Mouse (Mus musculus) limb, embryonic 14.5 days (tissue): ENCODE data around the gene Guca2a. TPM values are rescaled to one million over a fixed set of nuclear protein-coding genes. Genes with fewer than 3 reads are reported as not detected.

ENCODE experiments used
- ATAC-seq: fragments of 200-750 bp; cut with Nextera tagmentation; 2 replicates; pipeline ENCODE4 v1.8.0; 2017; ENCODE audit warnings: low read depth, moderate number of reproducible peaks, moderate TSS enrichment; ENCODE audit not compliant: low FRiP score
- DNase-seq: peaks from one replicate; pipeline ENCODE4 v3.0.0-alpha.2; 2015; ENCODE audit warnings: low spot score
- H3K27ac ChIP-seq: fragments of 300-500 bp; sonication (generic); replicated peaks from 2 replicates; pipeline ENCODE4 v1.5.1; 2014; ENCODE audit warnings: low read depth, mild to moderate bottlenecking, low read length, moderate library complexity, mixed read lengths
- H3K27me3 ChIP-seq: fragments of 300-500 bp; sonication (generic); 2 replicates; pipeline ENCODE4 v1.6.1; 2014; ENCODE audit warnings: low read length, mixed read lengths; ENCODE audit not compliant: control insufficient read depth, insufficient read depth
- H3K36me3 ChIP-seq: fragments of 300-500 bp; sonication (generic); 2 replicates; pipeline ENCODE4 v1.6.1; 2014; ENCODE audit warnings: mild to moderate bottlenecking, low read length, moderate library complexity, mixed read lengths; ENCODE audit not compliant: control insufficient read depth, insufficient read depth
- H3K4me1 ChIP-seq: fragments of 300-500 bp; sonication (generic); 2 replicates; pipeline ENCODE4 v1.6.1; 2014; ENCODE audit warnings: antibody characterized with exemption, low read length, mixed read lengths; ENCODE audit not compliant: control insufficient read depth, insufficient read depth
- H3K4me2 ChIP-seq: fragments of 300-500 bp; sonication (generic); replicated peaks from 2 replicates; pipeline ENCODE4 v1.6.1; 2014; ENCODE audit warnings: low read depth, mild to moderate bottlenecking, low read length, moderate library complexity; ENCODE audit not compliant: severe bottlenecking
- H3K4me3 ChIP-seq: fragments of 300-500 bp; sonication (generic); replicated peaks from 2 replicates; pipeline ENCODE4 v1.5.1; 2014; ENCODE audit warnings: low read length
- H3K9ac ChIP-seq: fragments of 300-500 bp; sonication (generic); 2 replicates; pipeline ENCODE4 v1.6.1; 2014; ENCODE audit warnings: mild to moderate bottlenecking, low read depth, low read length, moderate library complexity; ENCODE audit not compliant: severe bottlenecking
- H3K9me3 ChIP-seq: fragments of 300-500 bp; sonication (generic); 2 replicates; pipeline ENCODE4 v1.6.1; 2016; ENCODE audit warnings: low read length; ENCODE audit not compliant: control insufficient read depth
- POLR2A ChIP-seq: fragments of 200-500 bp; IDR thresholded peaks from 2 replicates; pipeline ENCODE4 v1.8.0; 2012; ENCODE audit warnings: inconsistent platforms, mild to moderate bottlenecking, moderate library complexity, borderline replicate concordance; ENCODE audit not compliant: insufficient read depth, insufficient read length; ENCODE audit errors: extremely low read depth
- WGBS: fragments of 180-500 bp; shearing (Covaris S2); extraction: QIAGEN DNeasy Blood & Tissue Kit; methylation state at CpG from one replicate; pipeline ENCODE4 v1.1.7; 2014; 5-methylcytosine and 5-hydroxymethylcytosine counted together
- polyA plus RNA-seq, 2 experiments: library from polyadenylated mRNA; depleted of rRNA in 1 of 2; stranded (reverse) in 1 of 2; unstranded in 1 of 2; fragments of >200 nt; fragmentation: Nextera tagmentation in 1 of 2; extraction: Ambion mirVana in 1 of 2; gene quantifications; 2 replicates each; pipeline versions ENCODE4 v1.2.1 to v1.2.3; 2012 to 2014

Gene Guca2a
- polyA plus RNA-seq (2012; rRNA removed) (not detected in 2 replicates), polyA plus RNA-seq (2014; fragmentation: Nextera tagmentation; extraction: Ambion mirVana) (not detected in 2 replicates)

DNA sequence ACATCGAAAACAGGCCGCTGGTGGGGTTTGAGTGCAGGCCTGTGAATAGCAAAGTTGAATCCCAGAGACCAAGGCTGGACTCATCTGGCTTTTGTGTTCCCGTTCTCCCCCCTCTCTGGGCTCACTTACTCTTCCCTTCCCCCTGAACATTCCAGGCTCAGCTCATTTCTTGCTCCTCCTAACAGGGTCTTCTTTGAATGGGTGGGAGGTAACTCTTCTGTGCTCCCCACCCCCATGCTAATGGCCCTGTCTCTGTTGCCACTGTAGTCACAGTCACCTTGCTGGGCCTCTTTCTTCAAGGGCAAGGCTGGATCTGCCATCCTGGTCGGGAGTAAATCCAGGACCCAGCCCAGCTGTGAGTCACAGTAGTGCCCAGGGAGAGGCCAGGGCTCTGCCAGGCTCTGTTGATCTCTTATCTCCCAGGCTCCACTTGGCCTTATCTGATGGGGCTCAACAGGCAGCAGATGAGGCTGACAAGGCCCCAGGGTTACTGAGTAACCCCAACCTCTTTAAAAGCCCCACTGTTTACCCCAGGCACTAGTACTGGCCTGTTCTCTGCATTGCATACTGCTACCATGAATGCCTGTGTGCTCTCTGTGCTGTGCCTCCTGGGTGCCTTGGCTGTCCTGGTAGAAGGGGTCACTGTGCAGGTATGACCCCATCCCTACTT lies at the start of gene Guca2a:
Gene Guca2a, plus strand, starts transcription at position 529 of the 670 bp plus-strand sequence.
- Histone ChIP-seq H3K4me3 (no peak within 1 kb of the TSS), H3K27ac (no peak within 1 kb of the TSS), H3K4me2 (no peak within 1 kb of the TSS), H3K4me1 (no peaks in the 10 kb centered on the region), H3K9ac (no peak within 1 kb of the TSS), H3K36me3 (no peaks in the 10 kb centered on the region; the same call in 1 of the 2 replicates), H3K9me3 (no peaks in the 10 kb centered on the region), H3K27me3 (no peaks in the 10 kb centered on the region)
- no peak for TF ChIP-seq POLR2A
- no peak for ATAC-seq
- DNase-seq, result no peak
- 72% methylated on average over 4 of the region's 4 CpGs for WGBS

DNA sequence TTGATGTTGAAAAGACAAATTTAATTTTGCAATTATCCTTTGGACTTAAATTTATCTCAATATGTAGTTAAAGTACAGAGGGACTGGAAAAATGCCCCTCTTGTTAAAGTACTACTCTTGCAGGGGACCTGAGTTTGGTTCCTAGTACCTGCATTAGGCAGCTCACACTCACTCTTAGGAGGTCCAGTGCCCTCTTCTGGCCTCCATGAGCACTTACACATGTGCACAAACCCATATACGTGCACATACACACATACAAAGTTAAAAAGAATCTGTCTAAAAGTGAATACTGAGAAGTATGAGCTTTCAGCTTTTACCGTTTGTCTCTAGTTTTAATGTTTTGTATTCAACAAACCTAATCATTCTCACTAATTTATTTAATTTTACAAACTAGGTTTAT lies 49.5 kb upstream of the Guca2a start:
- no peak overlapping the region for H3K4me3 ChIP-seq
- 94% methylated on average over 2 of the region's 2 CpGs for WGBS
- no peak for ATAC-seq

DNA sequence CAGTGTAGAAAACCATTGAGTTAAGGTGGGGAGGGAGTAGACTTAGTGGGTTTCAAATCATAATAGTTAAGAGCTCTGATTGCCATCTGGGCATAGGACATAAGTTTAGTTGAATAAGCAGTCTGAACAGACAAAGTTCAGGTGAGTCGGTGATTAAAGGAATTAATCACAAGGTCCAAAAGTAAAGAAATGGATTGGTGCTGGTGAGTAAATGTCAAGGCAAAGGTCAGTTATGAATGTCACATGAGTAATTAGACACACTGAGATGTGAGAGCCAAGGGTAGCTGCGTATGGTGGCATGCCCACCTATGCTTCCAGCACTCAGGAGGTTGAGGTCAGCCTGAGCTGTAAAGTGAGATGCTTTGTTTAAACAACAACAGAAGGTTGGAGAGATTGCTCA lies 48.1 kb upstream of the Guca2a start:
- H3K27me3 ChIP-seq, result no peaks in the 10 kb centered on the region
- no peak overlapping the region for H3K4me3 ChIP-seq
- ATAC-seq (no peak), DNase-seq (no peak)
- WGBS, result 81% methylated on average over 2 of the region's 2 CpGs
- no peak overlapping the region for H3K27ac ChIP-seq
- H3K36me3 ChIP-seq, result peaks cover 25% of the 10 kb centered on the region
- H3K4me1 ChIP-seq, result no peaks in the 10 kb centered on the region
- no peak overlapping the region for H3K9ac ChIP-seq
- no peak for TF ChIP-seq POLR2A
- no peaks in the 10 kb centered on the region for H3K9me3 ChIP-seq
- no peak overlapping the region for H3K4me2 ChIP-seq

More for the DNA sequence above, 49.5 kb upstream of the Guca2a start:
- Histone ChIP-seq H3K9me3 (no peaks in the 10 kb centered on the region), H3K27me3 (no peaks in the 10 kb centered on the region), H3K9ac (no peak overlapping the region), H3K4me2 (no peak overlapping the region), H3K27ac (no peak overlapping the region), H3K36me3 (peaks cover 25% of the 10 kb centered on the region), H3K4me1 (no peaks in the 10 kb centered on the region)
- no peak for DNase-seq
- TF ChIP-seq POLR2A, result no peak

DNA sequence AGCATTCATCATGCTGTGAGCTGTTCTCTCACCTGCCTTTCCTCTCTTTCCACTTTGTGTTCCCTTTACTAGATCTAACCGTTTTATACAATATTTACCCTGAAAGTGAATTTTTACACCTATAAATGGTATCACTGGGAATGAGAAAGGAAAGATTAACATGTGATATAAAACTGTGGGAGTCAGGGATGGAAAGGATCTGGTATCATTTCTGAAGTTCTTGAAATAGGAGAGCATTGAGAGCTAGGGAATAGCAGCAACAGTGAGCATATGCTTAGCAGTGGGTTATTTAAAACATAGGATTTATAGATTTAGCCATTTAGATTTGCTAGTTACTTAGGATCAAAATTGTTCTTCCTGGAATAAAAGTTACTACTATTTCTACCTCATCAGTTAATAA lies 47.5 kb upstream of the Guca2a start:
- ATAC-seq (no peak), DNase-seq (no peak)
- Histone ChIP-seq H3K4me3 (no peak overlapping the region), H3K36me3 (peaks cover 25% of the 10 kb centered on the region), H3K4me2 (no peak overlapping the region), H3K9me3 (no peaks in the 10 kb centered on the region), H3K27ac (no peak overlapping the region), H3K9ac (no peak overlapping the region), H3K27me3 (no peaks in the 10 kb centered on the region), H3K4me1 (no peaks in the 10 kb centered on the region)
- 83% methylated on average over 1 of the region's 1 CpGs for WGBS
- no peak for TF ChIP-seq POLR2A

DNA sequence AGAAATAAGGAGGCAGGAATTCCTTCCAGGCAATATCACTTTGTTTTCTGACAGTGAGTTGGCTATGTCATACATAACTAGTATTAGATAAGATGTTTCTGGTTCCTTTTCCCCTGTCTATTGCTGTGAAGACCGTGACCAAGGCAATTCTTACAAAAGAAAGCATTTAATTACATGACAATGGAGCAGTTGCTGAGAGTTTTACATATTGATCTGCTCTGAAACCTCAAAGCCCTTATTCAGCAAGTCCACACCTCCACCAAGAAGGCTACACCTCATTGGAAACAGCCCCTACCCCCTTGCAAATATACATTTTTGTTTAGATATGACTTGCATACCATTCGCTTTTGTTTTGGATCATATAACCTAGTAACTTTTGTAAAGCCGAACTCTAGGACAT lies 45.0 kb upstream of the Guca2a start:
- H3K27me3 ChIP-seq, result no peaks in the 10 kb centered on the region
- peaks cover 10% of the 10 kb centered on the region for H3K36me3 ChIP-seq
- H3K4me1 ChIP-seq, result no peaks in the 10 kb centered on the region
- DNase-seq, result no peak
- ATAC-seq, result no peak
- H3K4me3 ChIP-seq, result no peak overlapping the region
- 80% methylated on average over 3 of the region's 3 CpGs for WGBS
- no peaks in the 10 kb centered on the region for H3K9me3 ChIP-seq
- H3K9ac ChIP-seq, result no peak overlapping the region
- H3K27ac ChIP-seq, result no peak overlapping the region
- no peak overlapping the region for H3K4me2 ChIP-seq
- no peak for TF ChIP-seq POLR2A

DNA sequence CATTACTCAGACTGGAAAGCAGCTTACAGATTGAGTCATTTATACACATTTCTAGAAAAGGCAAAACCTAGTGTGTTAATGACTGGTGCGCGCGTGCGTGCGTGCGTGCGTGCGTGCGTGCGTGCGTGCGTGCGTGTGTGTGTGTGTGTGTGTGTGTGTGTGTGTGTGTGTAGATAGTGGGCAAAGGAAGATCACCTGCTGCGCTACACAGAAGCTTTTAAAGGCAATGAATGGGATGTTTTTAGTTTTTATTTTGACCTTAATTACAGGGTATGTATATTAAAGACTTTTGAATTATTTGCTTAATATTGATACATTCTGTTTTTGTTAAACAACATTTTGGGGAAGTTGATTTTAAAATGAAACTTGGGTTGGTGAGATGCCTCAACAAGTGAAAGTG lies 43.2 kb upstream of the Guca2a start:
- Histone ChIP-seq H3K4me2 (no peak overlapping the region), H3K9ac (no peak overlapping the region), H3K36me3 (0 out of 2 replicates have a peak, but pooled peaks cover 4% of the 10 kb centered on the region), H3K27me3 (no peaks in the 10 kb centered on the region), H3K4me1 (no peaks in the 10 kb centered on the region), H3K27ac (no peak overlapping the region), H3K9me3 (no peaks in the 10 kb centered on the region), H3K4me3 (no peak overlapping the region)
- no peak for TF ChIP-seq POLR2A
- DNase-seq (no peak), ATAC-seq (no peak)
- 94% methylated on average over 14 of the region's 14 CpGs for WGBS
